Mouse (Mus musculus) heart, embryonic 15.5 days (tissue): ENCODE measurements at regions not wholly inside any gene's neighbourhood (a gene's known extent, or its start where the extent isn't known, plus 50 kb on each side); places are given as distances from the start of the nearest gene placed in this dataset.
A peak's percentile ranks its signal among the peaks of the same experiment; 100 is the strongest.

ENCODE experiments used
- ATAC-seq: fragments of 200-750 bp; cut with Nextera tagmentation; replicated peaks from 2 replicates; pipeline ENCODE4 v1.8.0; 2017; ENCODE audit warnings: low read depth, moderate TSS enrichment; ENCODE audit not compliant: insufficient number of reproducible peaks, insufficient read depth, low FRiP score
- H3K27ac ChIP-seq: fragments of 300-500 bp; sonication (generic); 2 replicates; pipeline ENCODE4 v1.5.1; 2015; ENCODE audit warnings: mild to moderate bottlenecking, inconsistent platforms
- H3K27me3 ChIP-seq: fragments of 300-500 bp; sonication (generic); 2 replicates; pipeline ENCODE4 v1.6.1; 2015; ENCODE audit warnings: inconsistent platforms
- H3K36me3 ChIP-seq: fragments of 300-500 bp; sonication (generic); 2 replicates; pipeline ENCODE4 v1.6.1; 2015; ENCODE audit warnings: mild to moderate bottlenecking, inconsistent platforms
- H3K4me1 ChIP-seq: fragments of 300-500 bp; sonication (generic); replicated peaks from 2 replicates; pipeline ENCODE4 v1.6.1; 2015; ENCODE audit warnings: inconsistent platforms
- H3K4me2 ChIP-seq: fragments of 300-500 bp; sonication (generic); 2 replicates; pipeline ENCODE4 v1.6.1; 2015; ENCODE audit warnings: inconsistent platforms, mild to moderate bottlenecking, moderate library complexity
- H3K4me3 ChIP-seq: fragments of 300-500 bp; sonication (generic); 2 replicates; pipeline ENCODE4 v1.5.1; 2015; ENCODE audit warnings: mild to moderate bottlenecking, inconsistent platforms
- H3K9ac ChIP-seq: fragments of 300-500 bp; sonication (generic); 2 replicates; pipeline ENCODE4 v1.6.1; 2015; ENCODE audit warnings: mild to moderate bottlenecking, inconsistent platforms
- H3K9me3 ChIP-seq: fragments of 300-500 bp; sonication (generic); replicated peaks from 2 replicates; pipeline ENCODE4 v1.6.1; 2016; ENCODE audit warnings: inconsistent platforms
- WGBS: fragments of 180-500 bp; shearing (Covaris S2); methylation state at CpG from one replicate; pipeline ENCODE4 v1.1.7; 2015; ENCODE audit warnings: mixed read lengths; 5-methylcytosine and 5-hydroxymethylcytosine counted together

- no peak overlapping the region for H3K4me2 ChIP-seq
- no peaks in the 10 kb centered on the region for H3K27me3 ChIP-seq
- no peak for ATAC-seq
- H3K27ac ChIP-seq: no peak overlapping the region
- WGBS: 47% methylated on average over 4 of the region's 4 CpGs
- H3K36me3 ChIP-seq: no peaks in the 10 kb centered on the region
- H3K4me3 ChIP-seq: no peak overlapping the region
- H3K4me1 ChIP-seq: peaks cover 25% of the 10 kb centered on the region
- no peak overlapping the region for H3K9ac ChIP-seq
- H3K9me3 ChIP-seq: no peaks in the 10 kb centered on the region
Measured at GRCm38 (mm10) chr13:97581380-97581779, 179.1 kb downstream of the Gm10260 start.

- 25% methylated on average over 3 of the region's 3 CpGs for WGBS
Measured at GRCm38 (mm10) chr13:97580241-97580874, 180.1 kb downstream of the Gm10260 start.

GRCm38 (mm10) chr13:97578595-97578994, 181.8 kb downstream of the Gm10260 start:
- Histone ChIP-seq H3K4me3 (no peak overlapping the region), H3K27ac (no peak overlapping the region), H3K27me3 (no peaks in the 10 kb centered on the region), H3K9ac (no peak overlapping the region), H3K4me1 (peaks cover 33% of the 10 kb centered on the region), H3K9me3 (no peaks in the 10 kb centered on the region), H3K36me3 (no peaks in the 10 kb centered on the region), H3K4me2 (no peak overlapping the region)
- ATAC-seq: no peak
- 81% methylated on average over 5 of the region's 5 CpGs for whole genome bisulfite sequencing

More at GRCm38 (mm10) chr13:97580241-97580874, 180.1 kb downstream of the Gm10260 start:
- Histone ChIP-seq H3K27ac (peak overlapping the region; percentile 31; the same call in 1 of the 2 replicates), H3K4me2 (no peak overlapping the region), H3K4me1 (peaks cover 25% of the 10 kb centered on the region), H3K4me3 (no peak overlapping the region), H3K9ac (no peak overlapping the region), H3K27me3 (no peaks in the 10 kb centered on the region), H3K9me3 (no peaks in the 10 kb centered on the region), H3K36me3 (no peaks in the 10 kb centered on the region)
- ATAC-seq: no peak

- Histone ChIP-seq H3K9ac (no peak overlapping the region), H3K4me2 (no peak overlapping the region)
Measured at GRCm38 (mm10) chr13:97577081-97577785, 183.2 kb downstream of the Gm10260 start.

GRCm38 (mm10) chr13:97573601-97574000, 186.8 kb downstream of the Gm10260 start:
- no peak overlapping the region for H3K9ac ChIP-seq
- no peaks in the 10 kb centered on the region for H3K27me3 ChIP-seq
- 76% methylated on average over 3 of the region's 3 CpGs for WGBS
- no peaks in the 10 kb centered on the region for H3K36me3 ChIP-seq
- peaks cover 21% of the 10 kb centered on the region for H3K4me1 ChIP-seq
- no peak overlapping the region for H3K4me2 ChIP-seq
- no peak for ATAC-seq
- H3K9me3 ChIP-seq: no peaks in the 10 kb centered on the region
- H3K27ac ChIP-seq: no peak overlapping the region
- H3K4me3 ChIP-seq: no peak overlapping the region

More at GRCm38 (mm10) chr13:97577081-97577785, 183.2 kb downstream of the Gm10260 start:
- WGBS: 53% methylated on average over 9 of the region's 9 CpGs
- no peak for ATAC-seq
- H3K36me3 ChIP-seq: no peaks in the 10 kb centered on the region
- H3K4me3 ChIP-seq: no peak overlapping the region
- 0 out of 2 replicates have a peak overlapping the region, but pooled peaks have one; percentile 4 for H3K27ac ChIP-seq
- no peaks in the 10 kb centered on the region for H3K9me3 ChIP-seq
- H3K4me1 ChIP-seq: peaks cover 36% of the 10 kb centered on the region
- no peaks in the 10 kb centered on the region for H3K27me3 ChIP-seq

- ATAC-seq: no peak
- Histone ChIP-seq H3K9ac (no peak overlapping the region), H3K27me3 (no peaks in the 10 kb centered on the region), H3K4me1 (peaks cover 18% of the 10 kb centered on the region), H3K36me3 (no peaks in the 10 kb centered on the region), H3K4me2 (no peak overlapping the region), H3K4me3 (no peak overlapping the region), H3K9me3 (no peaks in the 10 kb centered on the region), H3K27ac (no peak overlapping the region)
- 65% methylated on average over 3 of the region's 3 CpGs for WGBS
Measured at GRCm38 (mm10) chr13:97572352-97572751, 188.1 kb downstream of the Gm10260 start.

- Histone ChIP-seq H3K9me3 (no peaks in the 10 kb centered on the region), H3K9ac (no peak overlapping the region), H3K4me1 (peaks cover 17% of the 10 kb centered on the region), H3K4me3 (no peak overlapping the region), H3K36me3 (no peaks in the 10 kb centered on the region), H3K27me3 (no peaks in the 10 kb centered on the region), H3K27ac (no peak overlapping the region), H3K4me2 (no peak overlapping the region)
- WGBS: 44% methylated on average over 1 of the region's 1 CpGs
- 0 out of 2 replicates have a peak, but pooled peaks have one; percentile 43 for ATAC-seq
Measured at GRCm38 (mm10) chr13:97570009-97570408, 190.4 kb downstream of the Gm10260 start.

- Histone ChIP-seq H3K9ac (no peak overlapping the region), H3K4me2 (no peak overlapping the region), H3K27me3 (no peaks in the 10 kb centered on the region), H3K4me1 (peaks cover 6% of the 10 kb centered on the region; the same call in 1 of the 2 replicates), H3K9me3 (no peaks in the 10 kb centered on the region), H3K27ac (no peak overlapping the region), H3K36me3 (no peaks in the 10 kb centered on the region), H3K4me3 (no peak overlapping the region)
- no peak for ATAC-seq
- WGBS: 80% methylated on average over 3 of the region's 3 CpGs
Measured at GRCm38 (mm10) chr13:97567632-97568031, 192.8 kb downstream of the Gm10260 start.

- Histone ChIP-seq H3K4me3 (no peak overlapping the region), H3K27ac (no peak overlapping the region), H3K9ac (no peak overlapping the region), H3K27me3 (no peaks in the 10 kb centered on the region), H3K4me1 (peaks cover 6% of the 10 kb centered on the region; the same call in 1 of the 2 replicates), H3K36me3 (no peaks in the 10 kb centered on the region), H3K4me2 (no peak overlapping the region), H3K9me3 (no peaks in the 10 kb centered on the region)
- ATAC-seq: no peak
- WGBS: 37% methylated on average over 7 of the region's 7 CpGs
Measured at GRCm38 (mm10) chr13:97566071-97566470, 194.4 kb downstream of the Gm10260 start.

GRCm38 (mm10) chr13:97562241-97562640, 198.2 kb downstream of the Gm10260 start:
- Histone ChIP-seq H3K4me2 (no peak overlapping the region), H3K4me3 (no peak overlapping the region), H3K9ac (no peak overlapping the region), H3K27me3 (no peaks in the 10 kb centered on the region), H3K9me3 (no peaks in the 10 kb centered on the region), H3K4me1 (peaks cover 6% of the 10 kb centered on the region; the same call in 1 of the 2 replicates), H3K36me3 (no peaks in the 10 kb centered on the region), H3K27ac (no peak overlapping the region)
- 72% methylated on average over 6 of the region's 6 CpGs for WGBS
- ATAC-seq: no peak

GRCm38 (mm10) chr13:97560789-97561188, 199.6 kb downstream of the Gm10260 start:
- WGBS: 71% methylated on average over 1 of the region's 1 CpGs

More at GRCm38 (mm10) chr13:97560789-97561188, 199.6 kb downstream of the Gm10260 start:
- no peak for ATAC-seq
- H3K9me3 ChIP-seq: no peaks in the 10 kb centered on the region
- peaks cover under 1% of the 10 kb centered on the region; the same call in 1 of the 2 replicates for H3K4me1 ChIP-seq
- H3K27ac ChIP-seq: no peak overlapping the region
- no peaks in the 10 kb centered on the region for H3K27me3 ChIP-seq
- no peak overlapping the region for H3K9ac ChIP-seq
- H3K4me3 ChIP-seq: no peak overlapping the region
- no peak overlapping the region for H3K4me2 ChIP-seq
- H3K36me3 ChIP-seq: no peaks in the 10 kb centered on the region
